Mouse (Mus musculus) lung, embryonic 15.5 days (tissue): ENCODE data around the gene Rassf1. TPM values are rescaled to one million over a fixed set of nuclear protein-coding genes. Genes with fewer than 3 reads are reported as not detected.

Experiments used
- ATAC-seq: fragments of 200-750 bp; cut with Nextera tagmentation; 2 replicates; pipeline ENCODE4 v1.8.0; 2017; ENCODE audit warnings: moderate number of reproducible peaks, borderline replicate concordance; ENCODE audit not compliant: low FRiP score, low TSS enrichment; ENCODE audit errors: extremely low read depth
- H3K27ac ChIP-seq: fragments of 300-500 bp; sonication (generic); 2 replicates; pipeline ENCODE4 v1.5.1; 2015; ENCODE audit warnings: moderate library complexity, mild to moderate bottlenecking, inconsistent platforms
- H3K27me3 ChIP-seq: fragments of 300-500 bp; sonication (generic); 2 replicates; pipeline ENCODE4 v1.6.1; 2015; ENCODE audit warnings: inconsistent platforms
- H3K36me3 ChIP-seq: fragments of 300-500 bp; sonication (generic); 2 replicates; pipeline ENCODE4 v1.6.1; 2015; ENCODE audit warnings: inconsistent platforms
- H3K4me1 ChIP-seq: fragments of 300-500 bp; sonication (generic); 2 replicates; pipeline ENCODE4 v1.6.1; 2015; ENCODE audit warnings: inconsistent platforms
- H3K4me2 ChIP-seq: fragments of 300-500 bp; sonication (generic); 2 replicates; pipeline ENCODE4 v1.6.1; 2015; ENCODE audit warnings: inconsistent platforms, mild to moderate bottlenecking, moderate library complexity
- H3K4me3 ChIP-seq: fragments of 300-500 bp; sonication (generic); 2 replicates; pipeline ENCODE4 v1.5.1; 2015; ENCODE audit warnings: mild to moderate bottlenecking, inconsistent platforms
- H3K9ac ChIP-seq: fragments of 300-500 bp; sonication (generic); 2 replicates; pipeline ENCODE4 v1.6.1; 2015; ENCODE audit warnings: inconsistent platforms
- H3K9me3 ChIP-seq: fragments of 300-500 bp; sonication (generic); 2 replicates; pipeline ENCODE4 v1.6.1; 2016; ENCODE audit warnings: inconsistent platforms
- WGBS: fragments of 180-500 bp; shearing (Covaris S2); methylation state at CpG from one replicate; pipeline ENCODE4 v1.1.7; 2015; 5-methylcytosine and 5-hydroxymethylcytosine counted together
- polyA plus RNA-seq: library from polyadenylated mRNA; unstranded; fragments of >200 nt; fragmentation: Nextera tagmentation; extraction: Ambion mirVana; gene quantifications from 2 replicates; pipeline ENCODE4 v1.2.1, GENCODE M21; 2015

Gene Rassf1
- polyA plus RNA-seq, 1 experiment from 2014 or later: 64.1 TPM

DNA sequence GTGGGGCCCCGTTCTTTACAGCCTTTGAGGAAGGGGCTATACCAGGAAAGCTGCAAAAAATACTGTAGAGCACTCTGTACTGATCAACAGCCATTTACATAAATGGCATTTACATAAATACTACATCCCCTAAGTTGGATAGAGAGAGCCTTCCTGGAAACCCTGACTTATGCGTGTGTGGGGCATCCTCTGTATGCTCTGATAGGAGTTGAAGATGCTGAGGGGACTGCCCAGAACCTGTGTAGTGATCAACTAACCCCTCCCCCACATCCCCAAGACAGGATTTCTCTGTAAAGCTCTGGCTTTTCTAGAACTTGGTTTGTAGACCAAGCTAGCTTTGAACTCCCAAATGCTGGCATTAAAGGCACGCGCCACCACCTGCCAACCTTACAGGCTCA is 58.1 kb downstream of the Rassf1 start:
- Histone ChIP-seq H3K9ac (no peak overlapping the region), H3K27me3 (no peaks in the 10 kb centered on the region), H3K27ac (no peak overlapping the region), H3K4me1 (peaks cover 65% of the 10 kb centered on the region), H3K36me3 (peaks cover 8% of the 10 kb centered on the region), H3K4me3 (no peak overlapping the region), H3K4me2 (no peak overlapping the region), H3K9me3 (no peaks in the 10 kb centered on the region)
- no peak for ATAC-seq
- 65% methylated on average over 4 of the region's 4 CpGs for WGBS

DNA sequence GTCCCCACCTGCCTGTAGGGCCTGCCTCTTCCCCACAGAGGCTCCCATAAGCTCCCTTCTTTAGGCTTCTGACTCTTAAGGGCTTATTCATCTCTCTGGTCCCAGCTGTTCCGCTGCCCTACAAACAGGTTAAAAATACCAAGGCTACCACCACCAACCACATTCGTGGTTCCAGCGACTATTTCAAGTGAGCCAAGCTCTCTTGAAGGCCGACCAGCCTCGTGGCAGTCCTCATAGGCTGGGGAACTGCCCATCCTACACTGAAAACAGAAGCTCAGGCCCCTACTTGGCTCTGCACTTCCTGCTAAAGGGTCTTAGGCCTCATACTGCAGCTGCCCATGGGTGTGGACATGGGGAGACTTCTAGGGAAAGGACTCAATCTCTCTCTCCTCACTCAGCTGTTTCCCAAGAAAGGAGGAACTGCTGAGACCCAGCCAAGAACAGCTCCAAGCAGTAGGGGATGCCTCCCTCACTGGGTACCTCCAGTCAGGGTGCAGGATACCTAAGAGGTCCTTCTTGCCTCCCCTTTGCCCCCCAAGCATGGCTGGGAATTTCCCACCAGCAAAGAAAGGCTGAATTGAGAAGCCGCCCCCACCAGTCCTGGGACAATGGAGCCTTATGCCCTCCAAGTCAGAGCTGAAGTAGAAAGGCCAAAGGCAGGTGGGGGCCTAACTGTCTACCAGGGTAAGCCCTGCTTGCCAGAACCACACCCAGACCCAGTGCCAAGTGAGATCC is 60.3 kb downstream of the Rassf1 start:
- H3K9me3 ChIP-seq: no peaks in the 10 kb centered on the region
- 53% methylated on average over 6 of the region's 6 CpGs for WGBS
- no peaks in the 10 kb centered on the region for H3K27me3 ChIP-seq
- peaks cover 30% of the 10 kb centered on the region for H3K36me3 ChIP-seq
- no peak for ATAC-seq
- H3K4me2 ChIP-seq: peak overlapping the region; percentile 85
- peaks cover 55% of the 10 kb centered on the region for H3K4me1 ChIP-seq
- H3K9ac ChIP-seq: peak overlapping the region; percentile 61
- H3K27ac ChIP-seq: peak overlapping the region; percentile 92
- H3K4me3 ChIP-seq: peak overlapping the region; percentile 39; the same call in 1 of the 2 replicates

Other genes with a start within 250 kb of the Rassf1 start
- gene Hemk1, start 213.2 kb upstream of the Rassf1 start, polyA plus RNA-seq: 9.7 and 11.4 TPM in 2 replicates
- gene 6430571L13Rik, start 211.0 kb upstream of the Rassf1 start, polyA plus RNA-seq: 0.47 and 0.79 TPM in 2 replicates
- gene Cacna2d2, start 151.9 kb upstream of the Rassf1 start, polyA plus RNA-seq: 0.30 and 0.42 TPM in 2 replicates
- 39.7 and 42.7 TPM in 2 replicates for gene Tmem115, start 17.6 kb upstream of the Rassf1 start, polyA plus RNA-seq
- 26.0 and 28.4 TPM in 2 replicates for gene Cyb561d2, start 9.4 kb upstream of the Rassf1 start, polyA plus RNA-seq
- gene Nprl2, start 9.3 kb upstream of the Rassf1 start, polyA plus RNA-seq: 39.2 and 42.2 TPM in 2 replicates
- gene Zmynd10, start 4.3 kb upstream of the Rassf1 start, polyA plus RNA-seq: 6.8 TPM in 2 replicates
- gene Tusc2, start 11.7 kb downstream of the Rassf1 start, polyA plus RNA-seq: 37.7 and 39.7 TPM in 2 replicates
- gene Hyal2, start 16.4 kb downstream of the Rassf1 start, polyA plus RNA-seq: 105 and 109 TPM in 2 replicates
- 8.4 and 9.6 TPM in 2 replicates for gene Hyal1, start 25.4 kb downstream of the Rassf1 start, polyA plus RNA-seq
- gene Naa80, start 27.3 kb downstream of the Rassf1 start, polyA plus RNA-seq: 18.2 and 18.6 TPM in 2 replicates
- gene Hyal3, start 29.3 kb downstream of the Rassf1 start, polyA plus RNA-seq: 0.99 and 1.4 TPM in 2 replicates
- gene Ifrd2, start 36.1 kb downstream of the Rassf1 start, polyA plus RNA-seq: 40.0 and 44.2 TPM in 2 replicates
- 8.2 and 9.1 TPM in 2 replicates for gene Sema3b, start 57.7 kb downstream of the Rassf1 start, polyA plus RNA-seq
- gene Gnai2, start 83.8 kb downstream of the Rassf1 start, polyA plus RNA-seq: 469 and 478 TPM in 2 replicates
- 3.9 and 4.1 TPM in 2 replicates for gene Slc38a3, start 118.0 kb downstream of the Rassf1 start, polyA plus RNA-seq
- 0.54 and 0.93 TPM in 2 replicates for gene Gnat1, start 128.2 kb downstream of the Rassf1 start, polyA plus RNA-seq
- 12.3 and 13.7 TPM in 2 replicates for gene Sema3f, start 158.9 kb downstream of the Rassf1 start, polyA plus RNA-seq
- 188 and 202 TPM in 2 replicates for gene Rbm5, start 219.4 kb downstream of the Rassf1 start, polyA plus RNA-seq